Mouse (Mus musculus): ENCODE results near the gene Napepld. TPM values are rescaled to one million over a fixed set of nuclear protein-coding genes. Genes with fewer than 3 reads are reported as not detected.

Napepld gene
- polyA plus RNA-seq, 1 experiment from 2014 or later, result 3.5 TPM

DNA sequence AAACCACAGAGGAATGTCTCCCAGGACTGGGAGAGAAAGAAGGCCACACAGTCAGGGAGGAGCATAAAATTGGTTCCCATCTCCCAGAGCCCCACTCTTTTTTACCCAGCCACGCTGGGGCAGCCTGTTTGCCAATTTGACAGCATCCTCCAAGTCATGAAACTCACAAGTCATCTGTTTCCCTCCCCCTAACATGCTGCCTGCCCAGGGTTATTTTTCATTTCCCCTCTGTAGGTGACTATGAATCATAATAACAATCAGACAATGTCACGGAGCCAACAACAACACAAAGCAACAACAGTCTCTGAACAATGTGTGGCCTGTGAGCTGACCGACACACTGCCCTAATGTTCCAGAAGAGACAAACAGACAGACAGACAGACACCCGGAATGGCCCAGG is 21.2 kb downstream of the Napepld start:
- ATAC-seq, result no peak
- Histone ChIP-seq H3K27ac (ENCODE audit: low read length) (no peak overlapping the region), H3K27me3 (replicated peaks; ENCODE audit: control insufficient read depth, insufficient read depth, low read length) (no peaks in the 10 kb centered on the region), H3K9me3 (ENCODE audit: control insufficient read depth, low read length) (0 out of 2 replicates have a peak, but pooled peaks cover 2% of the 10 kb centered on the region), H3K4me3 (replicated peaks; ENCODE audit: low read length) (no peak overlapping the region), H3K4me1 (replicated peaks; ENCODE audit: control insufficient read depth, insufficient read depth, low read length) (no peaks in the 10 kb centered on the region), H3K4me2 (ENCODE audit: low read length) (no peak overlapping the region), H3K36me3 (ENCODE audit: control insufficient read depth, insufficient read depth) (no peaks in the 10 kb centered on the region), H3K9ac (replicated peaks; ENCODE audit: low read depth, low read length) (no peak overlapping the region)
- WGBS, result 80% methylated on average over 4 of the region's 4 CpGs

DNA sequence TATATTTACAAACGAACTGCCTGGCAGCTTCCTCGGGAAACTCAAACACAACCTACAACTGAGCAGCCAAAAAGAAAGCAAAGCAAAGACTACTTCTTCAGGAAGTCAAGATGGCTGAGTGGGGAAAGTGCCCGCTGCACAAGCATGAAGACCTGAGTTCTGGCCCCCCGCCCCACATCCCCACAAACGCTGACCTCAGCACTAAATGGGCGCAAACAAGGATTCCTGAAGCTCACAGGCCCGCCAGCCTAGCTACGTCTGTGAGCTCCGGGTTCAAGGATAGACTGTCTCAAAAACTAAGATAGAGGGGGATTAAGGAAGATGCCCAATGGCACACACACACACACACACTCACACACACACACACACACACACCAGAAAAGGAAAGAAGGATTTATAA is 22.8 kb downstream of the Napepld start:
- Histone ChIP-seq H3K4me2 (ENCODE audit: low read length) (no peak overlapping the region), H3K27me3 (replicated peaks; ENCODE audit: control insufficient read depth, insufficient read depth, low read length) (no peaks in the 10 kb centered on the region), H3K27ac (ENCODE audit: low read length) (no peak overlapping the region), H3K36me3 (ENCODE audit: control insufficient read depth, insufficient read depth) (no peaks in the 10 kb centered on the region), H3K4me1 (replicated peaks; ENCODE audit: control insufficient read depth, insufficient read depth, low read length) (no peaks in the 10 kb centered on the region), H3K9me3 (ENCODE audit: control insufficient read depth, low read length) (0 out of 2 replicates have a peak, but pooled peaks cover 2% of the 10 kb centered on the region), H3K4me3 (replicated peaks; ENCODE audit: low read length) (no peak overlapping the region), H3K9ac (replicated peaks; ENCODE audit: low read depth, low read length) (no peak overlapping the region)
- 96% methylated on average over 9 of the region's 9 CpGs for WGBS
- no peak for ATAC-seq

DNA sequence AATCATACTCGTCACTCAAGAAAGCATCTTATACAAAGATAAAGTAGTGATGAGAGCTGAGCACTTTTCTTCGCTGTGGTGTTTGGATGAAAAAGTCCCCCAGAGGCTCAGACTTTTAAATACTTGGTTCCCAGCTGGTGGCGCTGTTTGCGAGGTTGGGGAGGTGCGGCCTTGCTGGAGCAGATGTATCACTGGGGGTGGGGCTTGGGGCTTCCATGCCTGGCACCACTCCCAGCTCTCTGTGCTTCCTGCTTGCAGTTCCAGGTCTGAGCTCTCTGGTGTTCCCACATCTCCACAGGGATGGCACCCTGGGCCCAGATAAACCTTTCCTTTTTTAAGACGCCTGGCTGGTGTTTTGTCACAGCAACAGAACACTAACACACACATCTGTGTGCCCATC is 23.3 kb downstream of the Napepld start:
- Histone ChIP-seq H3K36me3 (ENCODE audit: control insufficient read depth, insufficient read depth) (no peaks in the 10 kb centered on the region), H3K4me3 (replicated peaks; ENCODE audit: low read length) (no peak overlapping the region), H3K4me1 (replicated peaks; ENCODE audit: control insufficient read depth, insufficient read depth, low read length) (no peaks in the 10 kb centered on the region), H3K9me3 (ENCODE audit: control insufficient read depth, low read length) (0 out of 2 replicates have a peak, but pooled peaks cover 2% of the 10 kb centered on the region), H3K4me2 (ENCODE audit: low read length) (no peak overlapping the region), H3K27ac (ENCODE audit: low read length) (no peak overlapping the region), H3K27me3 (replicated peaks; ENCODE audit: control insufficient read depth, insufficient read depth, low read length) (no peaks in the 10 kb centered on the region), H3K9ac (replicated peaks; ENCODE audit: low read depth, low read length) (no peak overlapping the region)
- 96% methylated on average over 6 of the region's 6 CpGs for WGBS
- ATAC-seq, result no peak

DNA sequence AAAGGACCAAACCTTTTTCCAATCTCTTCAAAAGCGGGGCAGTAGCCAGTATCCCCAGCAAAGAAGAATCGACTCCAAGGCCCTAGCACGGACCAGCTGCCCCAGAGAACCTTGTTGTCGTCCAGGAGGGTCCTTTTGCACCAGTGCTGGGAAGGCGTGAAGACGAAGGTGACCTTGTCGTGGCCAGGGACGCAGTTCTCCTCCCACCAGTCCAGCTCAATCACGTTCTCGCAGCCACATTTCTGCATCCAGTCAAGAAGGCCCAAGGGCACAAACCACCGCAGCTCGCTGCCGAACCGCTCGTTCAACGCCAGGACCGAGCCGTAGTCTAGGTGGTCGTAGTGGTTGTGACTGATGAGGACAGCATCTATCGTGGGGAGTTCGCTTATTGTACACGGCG is 25.7 kb downstream of the Napepld start:
- Histone ChIP-seq H3K36me3 (ENCODE audit: control insufficient read depth, insufficient read depth) (no peaks in the 10 kb centered on the region), H3K27ac (ENCODE audit: low read length) (no peak overlapping the region), H3K9me3 (ENCODE audit: control insufficient read depth, low read length) (0 out of 2 replicates have a peak, but pooled peaks cover 2% of the 10 kb centered on the region), H3K4me3 (replicated peaks; ENCODE audit: low read length) (no peak overlapping the region), H3K27me3 (replicated peaks; ENCODE audit: control insufficient read depth, insufficient read depth, low read length) (no peaks in the 10 kb centered on the region), H3K9ac (replicated peaks; ENCODE audit: low read depth, low read length) (no peak overlapping the region), H3K4me1 (replicated peaks; ENCODE audit: control insufficient read depth, insufficient read depth, low read length) (no peaks in the 10 kb centered on the region), H3K4me2 (ENCODE audit: low read length) (no peak overlapping the region)
- 95% methylated on average over 23 of the region's 23 CpGs for WGBS
- no peak for ATAC-seq

DNA sequence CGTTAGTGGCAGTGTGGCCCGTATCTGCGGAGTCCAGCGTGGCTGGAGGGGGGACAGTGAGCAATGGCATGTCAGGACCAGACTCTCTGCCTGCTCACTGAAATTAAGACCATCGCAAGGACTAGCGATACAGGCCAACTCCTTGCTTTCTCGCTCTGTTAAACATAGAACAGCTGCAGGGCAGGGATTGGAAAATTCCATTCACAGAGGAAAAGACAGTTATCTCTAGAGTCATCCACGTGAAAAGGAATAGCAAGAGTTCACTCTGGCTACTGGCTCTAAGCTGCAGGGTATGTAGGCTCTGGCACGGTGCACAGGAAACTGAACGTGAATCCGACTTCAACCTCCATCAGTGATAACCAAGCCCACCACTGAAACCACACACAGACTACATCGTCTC is 26.2 kb downstream of the Napepld start:
- ATAC-seq, result no peak
- Histone ChIP-seq H3K4me1 (replicated peaks; ENCODE audit: control insufficient read depth, insufficient read depth, low read length) (no peaks in the 10 kb centered on the region), H3K4me2 (ENCODE audit: low read length) (no peak overlapping the region), H3K4me3 (replicated peaks; ENCODE audit: low read length) (no peak overlapping the region), H3K9ac (replicated peaks; ENCODE audit: low read depth, low read length) (no peak overlapping the region), H3K9me3 (ENCODE audit: control insufficient read depth, low read length) (0 out of 2 replicates have a peak, but pooled peaks cover 2% of the 10 kb centered on the region), H3K27ac (ENCODE audit: low read length) (no peak overlapping the region), H3K36me3 (ENCODE audit: control insufficient read depth, insufficient read depth) (no peaks in the 10 kb centered on the region), H3K27me3 (replicated peaks; ENCODE audit: control insufficient read depth, insufficient read depth, low read length) (no peaks in the 10 kb centered on the region)
- 87% methylated on average over 12 of the region's 12 CpGs for WGBS

DNA sequence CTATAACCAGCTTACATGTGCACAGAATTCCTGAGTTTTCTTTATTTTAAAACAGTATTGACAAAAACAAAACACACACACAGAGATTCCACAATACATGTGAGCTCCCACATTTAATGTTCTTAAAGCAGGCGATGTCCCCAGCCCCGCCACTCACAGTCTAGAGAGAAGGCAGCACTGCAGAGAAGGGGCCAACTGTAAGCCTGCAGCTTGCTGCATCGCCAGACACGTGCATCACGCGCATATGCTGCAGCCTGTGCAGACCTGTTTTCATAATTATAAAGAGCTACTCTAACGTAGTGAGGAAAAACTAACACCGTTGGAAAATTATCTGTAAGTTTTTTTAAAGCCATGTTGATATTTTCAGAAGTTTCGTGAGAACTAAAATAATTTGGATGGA is 27.5 kb downstream of the Napepld start:
- no peak for ATAC-seq
- Histone ChIP-seq H3K4me1 (replicated peaks; ENCODE audit: control insufficient read depth, insufficient read depth, low read length) (no peaks in the 10 kb centered on the region), H3K9me3 (ENCODE audit: control insufficient read depth, low read length) (0 out of 2 replicates have a peak, but pooled peaks cover 2% of the 10 kb centered on the region), H3K4me2 (ENCODE audit: low read length) (no peak overlapping the region), H3K27me3 (replicated peaks; ENCODE audit: control insufficient read depth, insufficient read depth, low read length) (no peaks in the 10 kb centered on the region), H3K9ac (replicated peaks; ENCODE audit: low read depth, low read length) (no peak overlapping the region), H3K36me3 (ENCODE audit: control insufficient read depth, insufficient read depth) (no peaks in the 10 kb centered on the region), H3K27ac (ENCODE audit: low read length) (no peak overlapping the region), H3K4me3 (replicated peaks; ENCODE audit: low read length) (no peak overlapping the region)
- 65% methylated on average over 9 of the region's 9 CpGs for WGBS

DNA sequence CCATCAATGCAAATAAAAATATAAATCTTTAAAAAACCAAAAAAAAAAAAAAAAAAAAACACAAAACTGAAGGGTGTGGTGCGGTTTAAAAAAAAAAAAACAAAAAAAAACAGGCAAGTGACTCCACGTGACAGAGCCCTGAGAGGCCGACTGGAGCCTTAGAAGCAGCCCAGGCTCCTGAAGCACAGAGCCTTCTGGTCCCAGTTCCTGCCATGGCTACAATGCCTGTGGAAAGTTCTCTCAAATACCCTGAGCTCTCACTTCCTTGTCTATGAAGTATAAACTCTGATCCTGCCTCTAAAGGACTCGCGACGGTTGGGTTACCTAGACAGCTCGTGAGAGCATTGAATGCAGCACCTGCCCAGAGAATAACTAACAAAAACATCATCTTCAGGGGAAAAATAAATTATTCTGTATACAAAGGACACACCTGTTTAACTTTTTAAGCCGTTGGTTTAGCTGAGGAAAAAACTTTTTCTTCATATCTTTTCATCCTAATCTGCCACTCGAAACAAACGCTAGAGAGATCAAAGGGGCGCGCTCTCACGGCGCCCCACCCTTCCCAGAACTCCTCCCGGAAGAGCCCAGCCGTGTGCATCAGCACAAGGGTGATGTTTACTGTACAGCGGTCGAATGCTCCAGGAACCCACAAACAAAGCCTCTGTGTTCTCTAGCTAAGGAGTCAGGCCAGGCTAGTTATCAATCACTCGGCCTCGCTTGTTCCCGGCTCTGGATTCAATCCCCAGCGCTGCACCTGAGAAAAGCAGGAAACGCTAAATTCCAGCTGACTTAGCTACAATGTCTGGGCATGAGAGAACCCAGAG is 28.2 kb downstream of the Napepld start:
- ATAC-seq, result peak; percentile 15; the same call in 1 of the 2 replicates
- Histone ChIP-seq H3K9me3 (ENCODE audit: control insufficient read depth, low read length) (0 out of 2 replicates have a peak, but pooled peaks cover 2% of the 10 kb centered on the region), H3K4me3 (replicated peaks; ENCODE audit: low read length) (no peak overlapping the region), H3K27ac (ENCODE audit: low read length) (no peak overlapping the region), H3K9ac (replicated peaks; ENCODE audit: low read depth, low read length) (no peak overlapping the region), H3K4me2 (ENCODE audit: low read length) (no peak overlapping the region), H3K27me3 (replicated peaks; ENCODE audit: control insufficient read depth, insufficient read depth, low read length) (no peaks in the 10 kb centered on the region), H3K36me3 (ENCODE audit: control insufficient read depth, insufficient read depth) (no peaks in the 10 kb centered on the region), H3K4me1 (replicated peaks; ENCODE audit: control insufficient read depth, insufficient read depth, low read length) (no peaks in the 10 kb centered on the region)
- WGBS, result 63% methylated on average over 22 of the region's 23 CpGs

DNA sequence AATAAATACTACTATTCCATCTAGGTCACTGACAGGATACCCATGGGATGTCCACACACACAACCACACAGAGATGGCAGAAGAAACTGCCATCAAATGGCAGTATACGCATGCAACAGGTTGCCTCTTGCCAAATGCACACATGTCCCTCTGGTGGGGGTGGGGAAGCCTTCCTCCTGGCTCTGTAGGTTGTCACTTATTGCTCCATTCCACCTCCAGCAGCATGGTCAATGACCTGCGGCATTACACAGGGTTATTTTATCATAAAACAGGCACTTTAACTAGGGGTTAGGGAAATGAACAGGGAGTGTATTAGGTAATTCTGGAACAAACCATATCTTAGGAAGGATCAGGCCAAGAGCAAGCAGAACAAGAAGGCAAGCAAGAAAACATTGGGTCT is 31.9 kb downstream of the Napepld start:
- no peak overlapping the region for H3K4me2 ChIP-seq (ENCODE audit: low read length)
- H3K27ac ChIP-seq (ENCODE audit: low read length), result no peak overlapping the region
- no peak overlapping the region for H3K4me3 ChIP-seq (replicated peaks; ENCODE audit: low read length)
- no peak overlapping the region for H3K9ac ChIP-seq (replicated peaks; ENCODE audit: low read depth, low read length)
- H3K27me3 ChIP-seq (replicated peaks; ENCODE audit: control insufficient read depth, insufficient read depth, low read length), result no peaks in the 10 kb centered on the region
- no peaks in the 10 kb centered on the region for H3K4me1 ChIP-seq (replicated peaks; ENCODE audit: control insufficient read depth, insufficient read depth, low read length)
- H3K9me3 ChIP-seq (ENCODE audit: control insufficient read depth, low read length), result no peaks in the 10 kb centered on the region
- no peak for ATAC-seq
- WGBS, result 92% methylated on average over 2 of the region's 2 CpGs
- H3K36me3 ChIP-seq (ENCODE audit: control insufficient read depth, insufficient read depth), result no peaks in the 10 kb centered on the region

DNA sequence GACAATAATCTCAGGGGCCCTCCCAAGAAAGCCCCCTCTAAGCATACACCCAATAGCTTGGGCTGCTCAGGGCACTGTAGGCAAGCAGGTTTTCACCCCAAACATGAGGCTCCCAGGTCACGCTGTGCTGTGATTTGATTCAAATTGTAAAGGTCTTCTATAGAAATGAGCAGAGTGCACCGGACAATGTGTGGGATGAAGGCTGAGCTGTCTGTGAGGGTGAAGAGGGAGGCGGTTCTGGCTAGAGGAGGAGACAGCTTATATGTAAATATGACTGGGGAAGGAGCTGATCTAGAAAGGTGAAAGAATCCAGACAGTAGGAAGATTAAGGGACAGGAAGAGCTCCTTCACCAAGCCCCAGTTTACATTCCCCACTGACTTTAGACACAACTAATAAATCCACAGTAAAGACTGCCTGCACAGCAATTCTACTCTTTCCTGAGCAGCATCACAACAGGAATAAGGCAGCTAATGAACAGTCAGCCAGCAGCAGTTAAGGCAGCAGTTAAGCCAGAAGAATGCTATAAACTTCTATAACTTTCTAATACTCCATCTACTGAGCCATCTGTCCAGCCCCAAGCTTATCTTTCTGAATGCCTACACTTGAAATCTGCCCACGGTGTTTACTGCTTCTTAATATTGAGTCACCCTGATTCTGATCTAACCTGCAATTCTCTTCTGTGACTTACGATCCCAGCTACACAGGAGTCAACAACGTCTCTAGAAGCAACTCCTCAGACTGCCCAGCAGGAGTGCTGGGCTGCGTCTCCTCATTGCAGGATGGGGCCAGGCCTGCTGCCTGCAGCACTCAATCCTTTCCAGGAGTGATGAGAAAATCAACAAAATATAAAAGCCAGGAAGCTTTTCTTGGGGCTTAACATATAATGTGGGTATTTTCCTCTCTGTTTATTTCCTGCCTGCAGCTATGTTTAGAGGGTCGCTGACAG is 33.7 kb downstream of the Napepld start:
- no peak for ATAC-seq
- no peaks in the 10 kb centered on the region for H3K9me3 ChIP-seq (ENCODE audit: control insufficient read depth, low read length)
- 69% methylated on average over 8 of the region's 8 CpGs for WGBS
- H3K9ac ChIP-seq (replicated peaks; ENCODE audit: low read depth, low read length), result no peak overlapping the region
- H3K4me3 ChIP-seq (replicated peaks; ENCODE audit: low read length), result no peak overlapping the region
- no peaks in the 10 kb centered on the region for H3K27me3 ChIP-seq (replicated peaks; ENCODE audit: control insufficient read depth, insufficient read depth, low read length)
- H3K4me1 ChIP-seq (replicated peaks; ENCODE audit: control insufficient read depth, insufficient read depth, low read length), result peaks cover 4% of the 10 kb centered on the region; the same call in 1 of the 2 replicates
- peaks cover 9% of the 10 kb centered on the region for H3K36me3 ChIP-seq (ENCODE audit: control insufficient read depth, insufficient read depth)
- no peak overlapping the region for H3K4me2 ChIP-seq (ENCODE audit: low read length)
- no peak overlapping the region for H3K27ac ChIP-seq (ENCODE audit: low read length)
